In genomic region chr2:35671980-35672910, GRCm38 (mm10) we compare ENCODE assay signal across 9 mouse cellular contexts.
DNase-seq lines count a peak whose midpoint lies in the region; ATAC-seq lines count a peak whose summit lies in the region.
"Had no signal": no experiment of that assay in that cellular context is flagged by ENCODE, and none has a peak within 500 bp of the region (broad histone marks: within the 10 kb centered on the region; RNA-seq: fewer than 3 reads in every experiment).

No protein-coding gene starts in this region.

- peak; percentile 48 for DNase-seq in adrenal gland, adult 8-10 months
- DNase-seq in adrenal gland, postnatal 4 days (ENCODE audit: low spot score in 2 of 2): no peak
- peak; percentile 77 for DNase-seq in kidney, adult 9 months
- peak; percentile 35 for DNase-seq in retina, embryonic 14.5 days (ENCODE audit: low spot score)
- DNase-seq in spleen, adult 18-20 months: no peak
- DNase-seq in ovary, postnatal 36 days (ENCODE audit: low spot score): no peak
- DNase-seq in ovary, postnatal 14 days (ENCODE audit: low spot score): no peak
- DNase-seq: thymus, adult 2 months had no signal

- peak; percentile 36; the same call in 1 of the 2 replicates for ATAC-seq in granulocyte monocyte progenitor cell, adult 5-6 weeks (replicated peaks; ENCODE audit: poor library complexity, severe bottlenecking)

Comparison
In these comparisons a context has a peak if more than half of its experiments do, and no peak if none do; other contexts are left out.
1. DNase-seq: peak in adrenal gland, adult 8-10 months (single experiment), kidney, adult 9 months (single experiment) and retina, embryonic 14.5 days (single experiment); none in adrenal gland, postnatal 4 days (0 of 2), spleen, adult 18-20 months (0 of 2), ovary, postnatal 36 days (single experiment) and ovary, postnatal 14 days (single experiment).